Mouse (Mus musculus) kidney, embryonic 14.5 days (tissue): ENCODE measurements at regions not wholly inside any gene's neighbourhood (a gene's known extent, or its start where the extent isn't known, plus 50 kb on each side); places are given as distances from the start of the nearest gene placed in this dataset.

Source experiments
- ATAC-seq: fragments of 200-750 bp; cut with Nextera tagmentation; 2 replicates; pipeline ENCODE4 v1.8.0; 2017; ENCODE audit warnings: moderate number of reproducible peaks, mild to moderate bottlenecking, moderate TSS enrichment, moderate library complexity; ENCODE audit not compliant: low FRiP score, low TSS enrichment
- H3K27ac ChIP-seq: fragments of 300-500 bp; sonication (generic); 2 replicates; pipeline ENCODE4 v1.5.1; 2014; ENCODE audit warnings: low read depth, mild to moderate bottlenecking, low read length, moderate library complexity, mixed read lengths
- H3K27me3 ChIP-seq: fragments of 300-500 bp; sonication (generic); 2 replicates; pipeline ENCODE4 v1.6.1; 2014; ENCODE audit warnings: mild to moderate bottlenecking, low read length; ENCODE audit not compliant: control insufficient read depth, insufficient read depth
- H3K36me3 ChIP-seq: fragments of 300-500 bp; sonication (generic); 2 replicates; pipeline ENCODE4 v1.6.1; 2014; ENCODE audit warnings: low read length, mixed read lengths; ENCODE audit not compliant: control insufficient read depth, insufficient read depth
- H3K4me1 ChIP-seq: fragments of 300-500 bp; sonication (generic); 2 replicates; pipeline ENCODE4 v1.6.1; 2014; ENCODE audit warnings: low read length, mixed read lengths; ENCODE audit not compliant: control insufficient read depth, insufficient read depth
- H3K4me2 ChIP-seq: fragments of 300-500 bp; sonication (generic); replicated peaks from 2 replicates; pipeline ENCODE4 v1.6.1; 2014; ENCODE audit warnings: low read depth, mild to moderate bottlenecking, low read length
- H3K4me3 ChIP-seq: fragments of 300-500 bp; sonication (generic); 2 replicates; pipeline ENCODE4 v1.5.1; 2014; ENCODE audit warnings: mild to moderate bottlenecking, low read length
- H3K9ac ChIP-seq: fragments of 300-500 bp; sonication (generic); 2 replicates; pipeline ENCODE4 v1.6.1; 2014; ENCODE audit warnings: low read depth, mild to moderate bottlenecking, low read length, moderate library complexity
- H3K9me3 ChIP-seq: fragments of 300-500 bp; sonication (generic); 2 replicates; pipeline ENCODE4 v1.6.1; 2016; ENCODE audit warnings: low read length; ENCODE audit not compliant: control insufficient read depth
- WGBS: fragments of 180-500 bp; shearing (Covaris S2); extraction: QIAGEN DNeasy Blood & Tissue Kit; methylation state at CpG from one replicate; pipeline ENCODE4 v1.1.7; 2014; 5-methylcytosine and 5-hydroxymethylcytosine counted together

DNA sequence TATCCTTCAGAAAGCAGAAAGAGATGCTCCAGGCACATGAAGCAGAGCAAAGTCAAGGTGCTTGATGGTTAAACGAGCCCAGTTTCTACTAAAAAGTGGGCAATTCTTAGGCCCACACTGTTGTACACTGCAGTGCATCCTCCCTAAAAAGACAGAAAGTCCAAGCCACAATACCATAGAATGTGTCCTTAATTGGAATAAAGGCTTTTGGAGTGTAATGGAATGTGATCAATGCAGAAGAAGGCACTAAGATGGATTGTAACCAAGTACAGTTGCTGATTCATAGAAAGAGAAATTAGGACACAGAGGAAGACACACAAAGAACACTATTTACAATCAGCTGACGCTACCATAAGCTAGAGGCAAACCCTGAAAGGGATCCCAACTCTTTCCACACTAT, 201.3 kb downstream of the Cpe start:
- Histone ChIP-seq H3K27ac (no peak overlapping the region), H3K9me3 (no peaks in the 10 kb centered on the region), H3K4me1 (no peaks in the 10 kb centered on the region), H3K4me3 (no peak overlapping the region), H3K4me2 (no peak overlapping the region), H3K27me3 (no peaks in the 10 kb centered on the region), H3K36me3 (no peaks in the 10 kb centered on the region), H3K9ac (no peak overlapping the region)
- no peak for ATAC-seq
- 89% methylated on average over 2 of the region's 2 CpGs for WGBS

DNA sequence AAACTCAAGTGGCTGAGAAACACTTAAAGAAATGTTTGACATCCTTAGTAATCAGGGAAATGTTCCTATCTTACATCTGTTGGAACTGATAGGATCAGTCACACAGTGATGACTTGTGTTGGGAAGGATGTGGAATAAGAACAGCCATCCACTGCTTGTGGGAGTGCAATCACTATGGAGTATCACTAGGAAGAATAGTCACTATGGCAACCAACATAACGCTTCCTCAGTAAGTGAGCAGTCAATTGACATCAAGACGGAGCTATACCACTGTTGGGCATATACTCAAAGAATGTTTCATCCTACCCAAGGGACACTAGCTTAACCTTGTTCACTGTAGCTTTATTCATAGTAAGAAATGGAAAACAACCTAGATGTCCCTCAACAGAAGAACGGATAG, 204.8 kb downstream of the Cpe start:
- Histone ChIP-seq H3K4me2 (no peak overlapping the region), H3K36me3 (no peaks in the 10 kb centered on the region), H3K27me3 (no peaks in the 10 kb centered on the region), H3K4me3 (no peak overlapping the region), H3K4me1 (no peaks in the 10 kb centered on the region), H3K9me3 (no peaks in the 10 kb centered on the region), H3K27ac (no peak overlapping the region), H3K9ac (no peak overlapping the region)
- 81% methylated on average over 3 of the region's 3 CpGs for whole genome bisulfite sequencing
- ATAC-seq, result no peak

DNA sequence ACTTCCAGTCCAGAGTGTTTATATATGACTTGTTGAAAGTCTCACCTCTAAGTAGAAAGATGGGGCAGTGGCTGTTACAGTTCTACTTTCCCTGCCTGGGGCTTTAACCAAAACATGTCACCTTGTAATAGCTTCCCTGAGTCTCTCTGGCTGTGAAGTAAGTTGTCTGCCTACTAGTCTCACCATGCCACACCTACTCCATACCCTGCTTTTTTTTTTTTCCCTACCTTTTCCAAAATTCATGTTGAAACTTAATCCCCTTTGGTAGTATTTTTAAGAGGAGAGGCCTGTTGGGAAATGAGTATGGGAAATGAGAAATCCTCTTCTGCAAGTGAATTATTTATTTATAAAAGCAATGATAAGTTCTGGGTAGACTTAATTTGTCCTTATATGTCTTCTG, 219.6 kb downstream of the Cpe start:
- Histone ChIP-seq H3K27me3 (no peaks in the 10 kb centered on the region), H3K4me3 (no peak overlapping the region), H3K4me1 (no peaks in the 10 kb centered on the region), H3K36me3 (no peaks in the 10 kb centered on the region), H3K9me3 (no peaks in the 10 kb centered on the region), H3K27ac (no peak overlapping the region), H3K9ac (no peak overlapping the region), H3K4me2 (no peak overlapping the region)
- no peak for ATAC-seq

DNA sequence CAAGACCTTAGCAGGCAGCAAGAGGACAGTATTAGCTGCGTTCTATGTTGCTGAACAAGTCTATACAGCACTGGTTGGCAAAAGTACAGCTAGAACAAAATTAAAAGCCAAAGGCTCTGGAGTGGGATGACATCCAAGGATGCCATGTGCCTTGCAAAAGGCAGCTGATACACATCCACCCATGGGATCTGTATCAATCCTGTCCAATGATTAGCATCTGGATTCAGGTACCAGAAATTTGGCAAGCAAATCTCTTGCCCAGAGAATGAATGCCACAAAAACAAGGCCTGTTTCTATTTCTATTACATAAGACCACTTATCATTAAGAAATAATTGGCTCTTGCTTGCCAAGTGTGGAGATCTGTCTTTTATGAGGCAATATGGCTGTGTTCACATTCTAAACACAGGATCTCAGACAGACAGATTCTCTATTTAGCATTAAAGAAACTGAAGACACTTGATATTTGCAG, 220.0 kb downstream of the Cpe start:
- no peak for ATAC-seq
- Histone ChIP-seq H3K9me3 (no peaks in the 10 kb centered on the region), H3K27ac (no peak overlapping the region), H3K9ac (no peak overlapping the region), H3K4me1 (no peaks in the 10 kb centered on the region), H3K27me3 (no peaks in the 10 kb centered on the region), H3K4me2 (no peak overlapping the region), H3K36me3 (no peaks in the 10 kb centered on the region), H3K4me3 (no peak overlapping the region)
- WGBS, result 85% methylated on average over 1 of the region's 1 CpGs

DNA sequence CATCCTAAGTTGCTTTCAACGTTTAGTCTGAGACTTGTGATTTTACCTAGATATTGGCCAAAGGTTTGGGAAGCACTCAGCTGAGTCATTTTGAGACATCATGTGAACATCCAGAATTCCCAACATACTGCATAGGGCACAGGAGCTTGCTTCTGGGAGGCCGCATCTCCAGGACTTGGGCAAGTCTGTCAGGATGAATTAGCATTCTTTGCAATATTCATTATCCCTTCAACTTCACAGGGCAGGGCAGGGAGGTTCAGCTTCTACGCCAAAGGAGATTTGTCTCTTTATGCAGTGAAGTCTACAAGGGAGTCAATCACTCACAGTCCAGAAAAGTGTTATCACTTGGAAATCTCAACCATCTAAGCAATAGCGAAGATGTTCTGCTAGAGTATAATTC, 231.7 kb downstream of the Cpe start:
- no peaks in the 10 kb centered on the region for H3K9me3 ChIP-seq
- H3K4me3 ChIP-seq, result no peak overlapping the region
- no peak overlapping the region for H3K27ac ChIP-seq
- 91% methylated on average over 4 of the region's 4 CpGs for WGBS
- no peak overlapping the region for H3K9ac ChIP-seq
- no peak overlapping the region for H3K4me2 ChIP-seq
- no peaks in the 10 kb centered on the region for H3K27me3 ChIP-seq
- no peaks in the 10 kb centered on the region for H3K36me3 ChIP-seq
- no peaks in the 10 kb centered on the region for H3K4me1 ChIP-seq
- no peak for ATAC-seq

DNA sequence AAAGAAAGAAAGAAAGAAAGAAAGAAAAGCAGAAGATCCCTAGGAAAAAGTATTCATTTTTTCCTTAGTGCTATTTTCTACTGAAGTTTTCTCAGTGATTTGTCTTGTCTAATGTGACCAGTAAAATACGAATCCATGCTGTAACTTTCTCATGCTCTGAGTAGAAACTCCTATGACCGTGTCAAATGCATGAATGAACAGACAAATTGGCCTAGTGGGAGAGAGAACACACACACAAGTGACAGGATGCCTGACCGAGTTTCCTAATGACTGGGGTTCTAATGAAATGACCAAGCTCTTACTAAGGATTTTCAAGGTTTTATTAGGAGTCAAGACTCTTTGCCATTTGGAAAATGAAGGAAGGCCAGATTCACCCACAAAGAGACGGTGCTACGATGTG, 235.9 kb downstream of the Cpe start:
- Histone ChIP-seq H3K27ac (no peak overlapping the region), H3K27me3 (no peaks in the 10 kb centered on the region), H3K4me1 (no peaks in the 10 kb centered on the region), H3K9ac (no peak overlapping the region), H3K4me2 (no peak overlapping the region), H3K4me3 (no peak overlapping the region), H3K36me3 (no peaks in the 10 kb centered on the region), H3K9me3 (no peaks in the 10 kb centered on the region)
- no peak for ATAC-seq
- WGBS, result 45% methylated on average over 5 of the region's 5 CpGs

DNA sequence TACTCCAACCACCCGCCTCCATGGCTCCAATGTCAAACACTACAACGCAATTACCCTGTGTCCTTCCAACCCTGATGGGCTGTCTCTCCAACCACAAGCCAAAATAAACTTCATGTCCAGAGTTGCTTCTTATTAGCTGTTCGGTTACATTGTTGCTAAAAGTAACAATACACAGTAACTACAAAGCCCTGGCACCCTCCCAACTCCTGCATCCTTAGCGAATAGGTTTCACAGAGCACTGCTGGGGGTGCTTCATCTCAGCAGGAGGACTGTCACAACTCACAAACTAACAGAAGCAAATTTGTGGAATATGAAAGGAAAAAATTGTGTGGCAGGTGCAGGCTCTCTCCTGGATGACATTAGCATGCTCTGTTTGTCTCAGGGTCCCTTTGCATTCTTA, 238.1 kb downstream of the Cpe start:
- H3K4me1 ChIP-seq, result no peaks in the 10 kb centered on the region

DNA sequence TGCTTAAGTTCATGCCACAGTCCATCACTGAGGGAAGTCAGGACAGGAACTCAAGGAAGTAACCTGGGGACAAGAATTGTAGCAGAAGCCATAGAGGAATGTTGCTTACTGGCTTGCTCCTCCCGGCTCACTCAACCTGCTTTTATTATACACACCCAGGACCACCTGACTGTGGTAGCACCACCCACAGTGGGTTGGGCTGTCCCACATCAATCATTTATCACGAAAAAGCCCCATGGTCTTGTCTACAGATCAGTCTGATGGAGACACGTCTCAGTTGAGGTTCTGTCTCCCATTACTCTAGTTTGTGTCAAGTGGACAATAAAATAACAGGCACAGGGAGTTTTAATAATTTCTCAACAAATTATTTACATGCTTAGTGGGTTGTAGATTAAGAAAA, 239.3 kb upstream of the Tll1 start:
- Histone ChIP-seq H3K36me3 (no peaks in the 10 kb centered on the region), H3K9me3 (no peaks in the 10 kb centered on the region), H3K4me2 (no peak overlapping the region), H3K9ac (no peak overlapping the region), H3K27ac (no peak overlapping the region), H3K27me3 (no peaks in the 10 kb centered on the region), H3K4me1 (no peaks in the 10 kb centered on the region), H3K4me3 (no peak overlapping the region)
- no peak for ATAC-seq
- 80% methylated on average over 3 of the region's 3 CpGs for WGBS

More for the DNA sequence above, 238.1 kb downstream of the Cpe start:
- H3K9ac ChIP-seq, result no peak overlapping the region
- WGBS, result 81% methylated on average over 4 of the region's 4 CpGs
- no peak overlapping the region for H3K4me3 ChIP-seq
- no peak overlapping the region for H3K4me2 ChIP-seq
- H3K9me3 ChIP-seq, result no peaks in the 10 kb centered on the region
- H3K36me3 ChIP-seq, result no peaks in the 10 kb centered on the region
- H3K27ac ChIP-seq, result no peak overlapping the region
- no peaks in the 10 kb centered on the region for H3K27me3 ChIP-seq
- no peak for ATAC-seq

DNA sequence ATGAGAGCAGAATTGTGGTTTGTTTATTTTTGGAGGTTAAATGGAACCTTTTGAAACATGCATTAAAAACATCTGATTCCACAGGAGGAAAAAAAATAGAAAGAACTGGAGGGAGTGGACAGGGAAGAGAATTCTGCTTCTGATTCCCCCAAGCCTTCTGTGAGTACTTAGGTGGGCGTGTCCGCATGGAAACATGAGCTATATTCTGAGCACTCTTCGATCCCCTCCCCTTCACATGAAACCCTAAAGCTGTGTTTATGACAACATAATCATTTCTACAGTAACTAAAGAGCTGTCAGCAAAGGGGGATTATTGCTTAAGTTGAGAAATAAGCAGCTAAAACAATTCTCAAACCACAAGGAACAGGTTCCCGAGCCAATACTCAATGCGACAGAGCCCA, 238.4 kb upstream of the Tll1 start:
- Histone ChIP-seq H3K4me1 (no peaks in the 10 kb centered on the region), H3K9me3 (no peaks in the 10 kb centered on the region), H3K4me3 (no peak overlapping the region), H3K27ac (no peak overlapping the region), H3K27me3 (no peaks in the 10 kb centered on the region), H3K36me3 (no peaks in the 10 kb centered on the region), H3K4me2 (no peak overlapping the region), H3K9ac (no peak overlapping the region)
- no peak for ATAC-seq
- 84% methylated on average over 5 of the region's 5 CpGs for whole genome bisulfite sequencing

DNA sequence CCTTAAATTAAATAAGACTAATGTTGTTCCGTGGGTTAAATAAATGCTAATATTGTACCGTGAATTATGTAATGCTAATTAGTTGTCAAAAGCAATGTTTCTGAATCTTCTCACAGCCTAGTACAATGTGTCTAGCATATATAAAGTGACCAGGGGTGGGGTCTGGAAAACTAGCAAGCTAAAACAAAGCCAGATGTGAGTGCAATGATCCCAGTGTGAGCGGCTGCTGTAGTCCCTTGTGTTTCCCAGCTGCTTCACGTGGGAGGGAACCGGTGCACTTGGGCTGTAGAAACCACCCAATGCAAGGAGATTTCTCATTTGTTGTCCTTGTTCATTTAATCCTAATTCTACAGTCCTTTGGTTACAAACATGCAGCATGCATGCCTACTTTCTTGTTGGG, 232.4 kb upstream of the Tll1 start:
- Histone ChIP-seq H3K4me1 (no peaks in the 10 kb centered on the region), H3K36me3 (no peaks in the 10 kb centered on the region), H3K9ac (no peak overlapping the region), H3K27me3 (no peaks in the 10 kb centered on the region), H3K4me2 (no peak overlapping the region), H3K27ac (no peak overlapping the region), H3K9me3 (no peaks in the 10 kb centered on the region), H3K4me3 (no peak overlapping the region)
- ATAC-seq, result no peak
- 71% methylated on average over 5 of the region's 5 CpGs for WGBS
